Mouse (Mus musculus): ENCODE measurements at regions not wholly inside any gene's neighbourhood (a gene's known extent, or its start where the extent isn't known, plus 50 kb on each side); places are given as distances from the start of the nearest gene placed in this dataset.
"Not testable (repeated sequence)": the region's sequence is repeated elsewhere in the genome, so short reads cannot be mapped to it uniquely, and the experiment has no call there.

GRCm38 (mm10) chr5:56207877-56208276 lies 1509.9 kb upstream of the Pcdh7 start:
- H3K36me3 ChIP-seq (ENCODE audit: insufficient read depth): no peaks in the 10 kb centered on the region
- H3K9ac ChIP-seq: no peak overlapping the region
- no peak overlapping the region for H3K27ac ChIP-seq (ENCODE audit: low read depth, low read length)
- peak; percentile 74 for DNase-seq
- H3K4me3 ChIP-seq (ENCODE audit: low read depth, low read length): no peak overlapping the region
- WGBS: 16% methylated on average over 2 of the region's 2 CpGs
- no peaks in the 10 kb centered on the region for H3K4me1 ChIP-seq (ENCODE audit: insufficient read depth)
- H3K27me3 ChIP-seq (ENCODE audit: insufficient read depth, low read length): no peaks in the 10 kb centered on the region
- no peak for ATAC-seq
- peak; percentile 64 for TF ChIP-seq CTCF (IDR thresholded peaks at IDR 0.05; ENCODE audit: low read depth)
- no peak overlapping the region for H3K4me2 ChIP-seq (ENCODE audit: low read depth)
- H3K9me3 ChIP-seq (ENCODE audit: low read length): no peaks in the 10 kb centered on the region

GRCm38 (mm10) chr5:56215842-56216241 lies 1501.9 kb upstream of the Pcdh7 start:
- no peak overlapping the region for H3K4me3 ChIP-seq (ENCODE audit: low read depth, low read length)
- no peaks in the 10 kb centered on the region for H3K27me3 ChIP-seq (ENCODE audit: insufficient read depth, low read length)
- H3K4me2 ChIP-seq (ENCODE audit: low read depth): no peak overlapping the region
- no peak for DNase-seq
- no peaks in the 10 kb centered on the region for H3K9me3 ChIP-seq (ENCODE audit: low read length)
- WGBS: 52% methylated on average over 2 of the region's 2 CpGs
- no peak for TF ChIP-seq CTCF (IDR thresholded peaks at IDR 0.05; ENCODE audit: low read depth)
- no peak overlapping the region for H3K9ac ChIP-seq
- no peak for ATAC-seq
- no peak overlapping the region for H3K27ac ChIP-seq (ENCODE audit: low read depth, low read length)
- H3K36me3 ChIP-seq (ENCODE audit: insufficient read depth): no peaks in the 10 kb centered on the region
- no peaks in the 10 kb centered on the region for H3K4me1 ChIP-seq (ENCODE audit: insufficient read depth)

- H3K27ac ChIP-seq (ENCODE audit: low read depth, low read length): no peak overlapping the region
Observed at GRCm38 (mm10) chr5:56266121-56266520, 1451.6 kb upstream of the Pcdh7 start.

DNA sequence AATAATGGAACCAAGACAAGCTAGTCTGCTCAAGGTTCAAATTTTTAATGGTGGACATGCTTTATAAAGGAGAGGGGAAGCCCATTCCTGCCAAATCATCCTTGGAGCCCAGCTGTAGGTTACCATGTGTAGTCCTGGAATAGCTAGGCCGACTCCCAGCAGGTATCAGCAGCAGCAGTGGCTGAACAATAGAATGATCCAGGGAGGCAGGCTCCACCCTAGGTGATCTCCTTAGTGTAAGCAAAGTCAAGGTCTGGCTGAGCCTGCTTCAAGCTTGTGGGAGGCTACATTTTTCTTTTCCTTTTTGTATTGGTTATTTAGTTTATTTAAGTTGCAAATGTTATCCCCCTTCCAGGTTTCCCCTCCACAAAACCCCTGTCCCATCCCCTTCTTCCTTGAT lies 1426.1 kb upstream of the Pcdh7 start:
- H3K27me3 ChIP-seq (ENCODE audit: insufficient read depth, low read length); H3K9me3 ChIP-seq (ENCODE audit: low read length); H3K4me1 ChIP-seq (ENCODE audit: insufficient read depth); ATAC-seq; H3K4me2 ChIP-seq (ENCODE audit: low read depth); H3K4me3 ChIP-seq (ENCODE audit: low read depth, low read length); H3K9ac ChIP-seq; DNase-seq; H3K27ac ChIP-seq (ENCODE audit: low read depth, low read length); H3K36me3 ChIP-seq (ENCODE audit: insufficient read depth): not testable (repeated sequence)
- 85% methylated on average over 1 of the region's 1 CpGs for WGBS

More at GRCm38 (mm10) chr5:56266121-56266520, 1451.6 kb upstream of the Pcdh7 start:
- Histone ChIP-seq H3K9ac (no peak overlapping the region), H3K27me3 (ENCODE audit: insufficient read depth, low read length) (no peaks in the 10 kb centered on the region), H3K36me3 (ENCODE audit: insufficient read depth) (no peaks in the 10 kb centered on the region), H3K4me2 (ENCODE audit: low read depth) (no peak overlapping the region), H3K4me3 (ENCODE audit: low read depth, low read length) (no peak overlapping the region), H3K4me1 (ENCODE audit: insufficient read depth) (no peaks in the 10 kb centered on the region), H3K9me3 (ENCODE audit: low read length) (no peaks in the 10 kb centered on the region)
- peak; percentile 29; the same call in 1 of the 2 replicates for ATAC-seq
- DNase-seq: peak; percentile 12
- 40% methylated on average over 3 of the region's 3 CpGs for WGBS
- TF ChIP-seq CTCF (IDR thresholded peaks at IDR 0.05; ENCODE audit: low read depth): no peak
